Mouse (Mus musculus) gastrocnemius, adult 8-10 months (tissue): ENCODE results near the gene Lgi2. TPM values are rescaled to one million over a fixed set of nuclear protein-coding genes. Genes with fewer than 3 reads are reported as not detected.

Source experiments
- DNase-seq, 2 experiments: peaks; one replicate each; pipeline ENCODE4 v3.0.0; 2022; ENCODE audit warnings: low spot score in 2 of 2
- total RNA-seq, 4 experiments: library from RNA; stranded (reverse); gene quantifications; 2 replicates each; pipeline ENCODE4 v1.2.4; 2022

The Lgi2 gene
- total RNA-seq, result 1 to 10 TPM in 3 of 4 experiments, under 1 TPM in 1; 0.80 to 1.5 (median 1.1) TPM

DNA sequence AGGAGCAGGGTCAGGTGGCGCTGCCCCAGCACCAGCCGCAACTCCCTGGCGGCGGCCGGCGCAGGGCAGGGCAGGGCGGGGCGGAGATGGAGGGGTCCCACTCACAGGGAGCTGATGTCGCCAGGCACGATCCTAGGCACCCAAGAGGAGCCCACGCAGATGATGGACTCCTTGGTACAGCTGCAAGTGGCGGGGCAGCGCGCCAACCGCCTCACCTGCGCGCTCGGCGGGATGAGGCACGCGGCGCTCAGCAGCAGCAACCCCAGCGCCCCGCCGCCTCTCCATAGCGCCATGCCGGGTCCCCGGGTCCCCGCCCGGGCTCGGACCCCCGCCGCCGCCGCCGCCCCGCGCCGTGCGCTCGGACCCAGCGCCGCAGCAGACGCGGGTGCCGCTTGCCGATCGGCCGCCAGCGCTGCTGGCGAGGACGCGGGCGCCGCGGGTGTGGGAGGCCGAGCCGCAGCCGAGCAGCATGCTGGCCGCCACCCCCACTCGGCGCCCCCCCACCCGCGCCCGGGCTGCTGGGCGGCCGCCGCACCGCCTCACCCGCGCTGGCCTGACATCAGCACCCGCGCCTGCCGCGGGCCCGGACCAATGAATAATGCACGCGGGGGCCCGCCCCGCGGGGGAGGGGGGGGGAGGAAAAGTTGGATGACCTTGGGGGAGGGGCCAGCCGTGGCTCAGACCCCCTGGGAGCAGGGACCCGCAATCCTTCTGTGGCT, at the start of gene Lgi2:
Gene Lgi2, minus strand, starts transcription at position 650 of the 719 bp plus-strand sequence.
- DNase-seq, result peak in 1 of 2 experiments; percentile 17

DNA sequence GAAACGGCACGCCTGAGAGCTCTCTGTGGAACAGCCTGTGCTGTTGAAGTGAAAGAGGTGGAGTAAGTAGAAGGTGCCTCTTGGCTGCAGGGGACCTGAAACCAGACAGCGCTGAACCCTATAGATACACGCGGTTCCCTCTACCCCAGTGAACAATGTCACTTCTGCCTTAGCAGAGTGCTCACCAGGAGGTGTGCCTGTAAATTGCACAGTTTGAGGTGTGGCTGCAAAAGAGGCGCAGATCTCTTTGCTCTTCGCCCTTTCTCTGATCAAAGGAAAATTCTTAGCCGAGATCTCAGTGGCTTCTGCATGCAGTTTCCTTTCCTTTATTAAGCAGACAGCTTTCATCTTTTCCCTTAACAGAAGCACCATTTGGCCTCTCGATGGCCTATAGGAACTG, 49.2 kb upstream of the Lgi2 start:
- DNase-seq, result no peak

DNA sequence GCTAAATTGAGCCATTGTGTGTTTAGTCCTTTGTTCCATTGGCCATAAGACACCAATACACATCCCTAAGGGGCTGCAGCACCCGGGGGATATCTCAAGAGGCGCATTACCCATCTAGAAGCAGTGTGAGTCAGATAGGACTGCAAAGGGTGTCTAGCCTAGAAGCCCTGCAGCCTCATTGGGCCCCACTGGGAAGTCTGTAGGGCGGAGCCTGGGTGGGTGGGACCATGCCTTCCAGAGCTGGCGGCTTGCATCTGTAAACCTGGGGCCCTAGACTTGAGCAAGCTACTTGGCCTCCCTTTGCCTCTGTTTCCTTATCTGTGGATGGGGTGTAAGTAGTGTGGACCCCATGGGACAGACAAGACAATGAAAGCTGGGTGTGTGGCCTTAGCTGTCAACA, 48.4 kb upstream of the Lgi2 start:
- DNase-seq, result peak in 1 of 2 experiments; percentile 35

DNA sequence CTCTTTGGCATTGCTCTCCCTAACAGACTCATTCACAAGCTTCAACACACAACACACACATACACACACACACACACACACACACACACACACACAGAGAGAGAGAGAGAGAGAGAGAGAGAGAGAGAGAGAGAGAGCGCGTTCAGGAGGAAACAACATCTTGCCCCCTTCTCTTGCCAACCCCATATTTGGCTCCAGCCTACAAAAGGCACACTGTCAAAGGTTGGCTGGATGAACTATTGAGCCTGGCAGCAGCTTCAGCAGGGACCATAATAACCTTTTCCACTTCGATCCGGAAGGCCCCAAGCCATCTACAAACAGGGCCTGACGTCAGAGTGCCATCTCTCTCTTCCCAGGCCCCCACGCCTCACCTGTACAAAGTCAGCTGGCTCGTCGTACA, 46.5 kb upstream of the Lgi2 start:
- DNase-seq, result no peak

DNA sequence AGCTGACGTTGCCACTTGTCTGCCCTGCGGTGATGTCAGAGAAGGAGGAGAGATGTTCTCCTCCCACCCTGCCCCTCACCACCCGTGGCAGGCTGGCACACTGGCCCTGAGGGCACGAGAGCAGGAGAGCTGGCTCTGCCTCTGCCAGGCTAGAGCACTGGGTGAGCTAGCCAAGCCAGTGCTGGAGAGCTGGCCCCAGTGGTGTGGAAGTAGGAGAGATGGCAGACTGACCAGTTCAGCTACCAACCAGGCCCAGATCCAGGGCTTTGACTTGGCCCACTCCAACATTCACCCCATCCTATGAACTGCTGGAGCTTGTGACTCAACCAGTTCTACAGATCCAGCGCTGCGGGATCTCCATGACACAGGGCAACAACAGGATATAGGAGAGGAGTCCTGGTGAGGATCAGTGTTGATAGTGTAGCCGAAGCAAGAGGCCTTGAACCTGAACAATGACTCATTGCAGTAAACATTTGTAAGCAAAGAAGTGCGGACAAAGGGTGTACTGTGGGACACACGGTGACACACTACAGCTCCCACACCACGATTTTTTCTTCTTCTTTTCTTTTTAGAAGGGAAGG, 45.1 kb upstream of the Lgi2 start:
- no peak for DNase-seq

DNA sequence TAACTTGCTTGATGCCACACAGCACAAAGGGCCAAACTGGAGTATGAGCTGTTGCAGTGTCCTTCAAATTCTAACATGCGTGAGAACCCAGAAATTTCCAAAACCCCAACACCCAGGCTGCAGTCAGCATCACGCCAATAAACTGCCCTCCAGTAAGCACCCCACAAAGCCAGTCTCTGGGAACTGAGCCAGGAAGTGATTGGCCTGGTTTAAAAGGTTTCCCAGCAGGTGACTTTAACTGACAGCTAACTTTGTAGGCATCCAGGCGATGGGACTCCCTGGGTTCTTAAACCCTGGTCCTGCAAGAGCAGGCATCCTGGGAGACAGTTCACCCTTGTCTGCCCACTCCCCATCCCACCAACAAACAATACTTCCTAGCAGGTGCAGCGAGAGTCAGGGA, 44.0 kb upstream of the Lgi2 start:
- no peak for DNase-seq

DNA sequence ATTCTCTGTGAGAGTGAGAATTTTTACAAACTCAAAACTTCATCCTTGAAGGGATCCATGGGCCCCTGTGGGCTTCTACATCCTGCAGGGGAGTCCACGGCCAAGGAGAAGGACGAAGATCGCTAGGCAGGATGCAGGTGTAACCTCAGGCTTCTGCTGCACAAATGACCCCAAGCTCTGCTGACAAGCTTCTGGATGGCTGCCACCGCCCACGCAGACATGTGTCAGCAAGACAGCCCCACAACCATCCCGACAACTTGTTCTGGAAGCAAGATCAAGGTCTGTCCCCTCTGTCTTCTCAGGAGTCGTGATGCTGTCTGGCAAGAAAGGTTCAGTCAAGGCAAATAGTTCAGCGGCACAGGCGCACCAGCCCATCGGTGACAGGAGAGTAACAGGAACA, 43.4 kb upstream of the Lgi2 start:
- DNase-seq, result no peak

DNA sequence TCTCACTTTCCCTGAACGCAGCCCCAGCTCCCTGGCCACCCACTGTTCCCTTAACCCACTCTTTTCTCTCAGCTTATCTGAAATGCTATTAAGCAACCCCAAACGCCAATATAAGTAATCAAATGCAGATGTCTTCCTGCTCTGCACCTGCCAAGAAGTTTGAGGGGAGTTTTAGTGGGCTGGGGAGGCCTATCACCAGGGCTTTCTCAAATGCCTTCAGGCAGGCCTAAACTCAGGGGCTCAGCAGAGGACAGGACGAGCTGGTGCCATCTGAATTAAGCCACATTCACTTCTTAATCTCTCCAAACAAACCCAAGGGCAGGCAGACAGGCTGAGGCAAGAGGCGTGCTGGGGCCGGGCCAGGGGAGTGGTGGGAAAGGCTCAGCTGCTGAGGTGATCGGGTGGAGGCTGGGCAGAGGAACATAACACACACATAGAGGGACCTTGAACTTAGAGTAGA, 38.4 kb upstream of the Lgi2 start:
- no peak for DNase-seq

DNA sequence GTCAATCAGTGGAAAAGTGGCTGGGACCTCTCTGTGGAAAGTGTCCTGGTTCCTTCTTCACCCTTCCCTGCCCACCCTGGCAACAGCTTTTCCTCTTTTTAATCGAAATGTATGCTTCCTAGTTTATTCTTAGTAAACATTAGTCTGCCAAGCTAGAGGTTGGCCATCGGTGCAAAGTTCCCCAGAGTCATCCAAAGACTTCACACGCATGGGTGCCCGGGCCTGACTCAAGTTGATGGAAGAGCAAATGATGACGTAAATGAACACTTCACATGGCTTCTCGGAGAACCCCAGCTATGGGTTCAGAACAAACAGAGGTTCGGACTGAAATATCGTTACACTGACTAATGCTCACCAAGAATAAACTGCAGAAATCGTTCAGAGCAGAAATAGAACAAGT, 24.4 kb upstream of the Lgi2 start:
- no peak for DNase-seq

DNA sequence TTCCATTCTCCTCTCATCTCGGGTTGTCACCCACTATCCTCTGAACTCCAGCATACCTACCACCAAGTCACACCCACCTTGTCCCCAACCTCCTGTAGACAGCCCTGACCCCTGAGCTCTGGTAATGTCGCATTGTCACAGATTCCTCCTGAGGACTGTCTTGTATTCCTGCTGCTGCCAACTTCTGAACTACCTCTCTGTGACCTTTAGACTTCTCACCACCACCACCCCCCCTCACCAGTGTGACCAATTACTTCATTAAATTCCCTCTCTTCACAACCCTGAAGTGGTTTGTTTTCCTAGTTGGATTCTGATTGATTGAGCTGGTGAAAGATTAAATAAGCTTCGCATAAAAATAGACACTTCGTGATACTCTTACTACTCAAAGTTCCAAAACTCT, 22.4 kb upstream of the Lgi2 start:
- no peak for DNase-seq

DNA sequence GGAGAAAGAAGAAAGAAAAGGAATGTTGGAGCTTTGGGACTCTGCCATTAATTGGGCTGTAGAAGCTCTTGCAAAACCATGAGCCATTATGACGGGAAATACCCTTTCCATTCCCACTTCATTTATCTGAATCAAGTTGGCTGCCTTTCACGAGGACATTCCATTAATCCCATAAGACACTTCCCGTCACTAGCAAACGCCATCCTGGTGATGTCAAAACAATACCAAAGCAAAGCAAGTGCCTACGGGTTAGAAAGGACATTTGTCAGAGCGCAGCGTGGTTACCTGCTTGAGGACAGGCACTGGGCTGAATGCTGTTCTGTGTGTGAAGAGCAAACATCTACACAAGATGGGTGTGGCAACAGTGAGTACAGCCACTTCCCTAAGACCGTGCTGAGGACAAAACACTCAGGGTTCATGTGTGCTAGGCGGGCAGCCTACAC, 21.1 kb upstream of the Lgi2 start:
- DNase-seq, result no peak

DNA sequence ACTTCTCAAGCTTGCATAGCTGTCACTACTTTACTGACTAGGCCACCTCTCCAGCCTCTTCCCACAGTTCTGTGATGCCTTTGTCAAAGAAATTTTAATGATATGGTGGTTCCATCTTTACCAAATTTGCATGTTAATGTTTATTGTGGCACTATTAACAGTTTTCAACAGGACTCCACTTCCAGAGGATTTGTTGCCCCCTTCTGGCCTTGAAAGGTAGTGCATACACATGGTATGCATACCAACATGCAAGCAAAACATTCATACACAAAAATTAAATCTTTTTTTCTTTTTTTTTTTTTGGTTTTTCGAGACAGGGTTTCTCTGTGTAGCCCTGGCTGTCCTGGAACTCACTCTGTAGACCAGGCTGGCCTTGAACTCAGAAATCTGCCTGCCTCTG, 6.3 kb upstream of the Lgi2 start:
- DNase-seq, result no peak

DNA sequence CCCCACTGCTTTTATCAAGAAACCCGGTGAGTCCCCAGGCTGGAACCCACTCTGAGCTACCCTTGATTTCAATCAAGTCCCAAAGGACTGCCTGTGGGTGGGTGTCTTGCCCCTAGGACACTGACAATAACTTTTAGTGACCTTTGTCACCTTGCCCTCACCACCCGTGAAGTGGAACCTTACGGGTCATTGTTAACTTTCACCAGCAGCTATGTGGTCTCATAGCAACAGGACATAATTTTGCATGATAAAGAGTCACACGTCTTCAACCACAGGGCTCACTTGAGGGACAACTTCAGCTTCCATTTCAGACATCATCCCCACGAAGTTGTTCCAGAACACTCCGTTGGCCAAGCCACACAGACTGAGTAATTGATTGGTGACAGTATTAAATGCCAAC, 4.5 kb upstream of the Lgi2 start:
- no peak for DNase-seq

DNA sequence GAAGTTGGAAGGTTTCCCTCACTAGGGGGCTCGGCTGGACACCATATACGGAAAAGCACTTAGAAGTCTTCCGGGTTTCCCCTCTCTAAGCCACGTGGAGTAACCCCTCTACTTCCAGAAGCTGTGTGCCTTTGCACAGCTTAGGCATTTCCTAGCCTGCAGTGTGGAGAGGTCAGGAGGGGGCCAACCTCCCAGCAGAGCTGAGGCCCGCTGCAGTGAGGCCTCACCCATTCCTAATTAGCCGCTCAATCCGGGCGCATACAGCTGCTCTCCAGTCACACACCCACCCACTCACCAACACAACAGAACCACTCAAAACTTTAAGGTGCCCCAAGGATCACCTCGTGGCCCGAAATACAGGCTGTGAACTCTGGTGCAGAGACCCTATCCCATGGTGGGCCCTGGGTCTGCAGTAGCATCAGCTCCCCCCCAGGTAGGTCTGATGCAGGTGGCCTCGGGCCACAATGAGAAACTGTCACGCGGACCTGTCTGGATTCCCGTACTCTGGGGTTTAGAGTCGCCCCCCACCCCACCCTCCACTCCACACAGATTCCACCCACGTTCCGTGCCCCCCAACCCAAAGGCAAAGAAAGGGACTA, 949 bp downstream of the Lgi2 start:
- DNase-seq, result no peak

DNA sequence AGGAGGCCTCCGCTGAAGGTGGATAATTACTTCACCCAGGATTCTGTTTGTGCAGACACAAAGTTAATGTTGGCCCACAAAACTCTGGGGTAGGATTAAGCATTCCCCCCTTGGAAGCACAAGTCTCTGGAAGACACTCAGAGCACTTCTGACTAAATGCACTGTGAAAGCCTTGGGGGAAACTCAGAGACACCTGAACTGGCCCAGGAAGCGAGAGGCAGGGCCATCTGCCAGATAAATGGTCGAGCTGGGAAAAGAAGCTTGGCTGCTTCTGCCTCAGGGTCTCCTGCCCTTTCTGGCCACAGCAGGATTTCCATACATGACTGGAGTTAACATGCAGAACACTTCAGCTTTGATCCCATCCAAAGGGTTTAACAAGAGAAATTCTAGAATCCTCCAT, 1.9 kb downstream of the Lgi2 start:
- no peak for DNase-seq

DNA sequence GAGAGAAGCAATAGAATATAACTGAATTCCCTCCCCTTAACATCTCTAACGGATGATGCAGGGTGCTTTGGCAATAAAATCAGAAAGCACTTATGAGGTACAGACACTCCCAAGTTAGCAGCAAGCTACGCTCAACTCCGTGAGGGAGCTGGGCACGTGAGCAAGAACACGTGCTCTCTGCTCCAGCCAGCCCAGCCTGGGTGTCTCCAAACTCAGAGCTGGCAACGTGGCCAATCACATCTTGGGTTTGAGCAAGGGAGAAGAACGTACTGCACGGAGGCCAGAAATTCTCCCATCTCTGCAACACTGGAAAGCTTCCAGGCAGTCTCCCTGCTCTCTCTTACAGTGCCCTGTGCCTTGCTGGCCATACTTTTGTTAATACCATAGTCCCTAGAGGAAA, 6.0 kb downstream of the Lgi2 start:
- DNase-seq, result peak; percentile 33 to 47

DNA sequence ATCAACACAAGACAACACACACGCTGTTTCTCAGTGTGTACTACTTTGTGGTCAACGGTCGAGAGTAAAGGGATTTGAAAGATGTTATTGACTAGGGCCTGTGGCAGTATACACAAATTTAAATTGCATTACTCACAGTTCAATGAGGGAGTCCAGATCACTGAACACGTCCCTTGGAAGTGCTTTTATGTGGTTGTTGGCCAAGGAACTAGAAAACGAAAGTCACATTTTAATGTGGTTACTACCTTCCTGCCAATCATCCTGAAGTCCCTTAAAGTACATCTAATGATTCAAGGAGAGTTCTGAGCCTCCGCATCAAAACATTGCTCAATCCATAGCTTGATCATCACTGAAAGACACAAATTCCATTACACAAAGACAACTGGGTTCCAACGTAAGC, 10.7 kb downstream of the Lgi2 start:
- DNase-seq, result no peak

DNA sequence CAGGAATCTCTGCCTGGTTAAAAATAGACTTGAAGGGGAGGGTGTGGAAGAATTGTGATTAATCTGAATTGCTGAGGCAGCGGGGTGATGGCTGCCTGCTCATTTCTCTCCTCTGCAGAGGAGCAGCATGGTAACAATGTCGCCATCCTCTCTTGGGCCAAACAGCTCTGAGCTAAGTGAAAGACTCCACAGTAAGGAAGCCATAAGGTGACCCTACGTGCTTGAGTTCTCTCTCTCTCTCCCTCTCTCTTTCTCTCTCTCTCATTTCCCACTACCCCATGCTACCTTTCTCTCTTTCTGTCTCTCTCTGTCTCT, 15.0 kb downstream of the Lgi2 start:
- DNase-seq, result no peak

DNA sequence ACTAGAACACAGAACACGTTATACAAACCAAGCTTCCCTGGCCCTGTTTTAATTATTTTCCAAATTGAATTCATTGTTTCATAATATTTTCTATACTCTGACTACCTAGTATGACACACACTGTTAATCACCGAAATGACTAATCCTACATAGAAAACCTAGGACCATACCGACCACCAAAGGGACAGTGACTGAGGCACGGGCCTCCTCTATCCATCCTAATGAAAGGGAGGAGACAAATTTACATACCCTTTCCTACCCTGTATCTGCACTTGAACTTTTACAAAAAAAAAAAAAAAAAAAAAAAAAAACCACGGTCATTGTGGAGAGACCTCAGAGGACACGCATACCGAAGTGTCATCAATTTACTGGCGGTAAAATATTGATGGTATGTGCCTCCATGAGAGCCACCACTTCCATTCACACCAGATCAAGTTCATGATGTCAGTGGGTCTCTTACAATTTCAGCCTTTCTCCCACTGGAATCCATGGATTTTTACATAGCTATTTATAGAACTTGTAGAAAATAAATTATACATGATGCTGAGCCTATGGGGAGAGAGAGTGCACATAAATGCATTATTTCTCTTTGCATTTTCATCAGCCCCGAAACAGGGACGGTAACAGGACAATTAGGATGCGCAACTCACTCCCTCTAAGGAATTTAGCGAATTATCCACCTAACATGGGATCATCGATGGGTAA, 15.5 kb downstream of the Lgi2 start:
- no peak for DNase-seq

DNA sequence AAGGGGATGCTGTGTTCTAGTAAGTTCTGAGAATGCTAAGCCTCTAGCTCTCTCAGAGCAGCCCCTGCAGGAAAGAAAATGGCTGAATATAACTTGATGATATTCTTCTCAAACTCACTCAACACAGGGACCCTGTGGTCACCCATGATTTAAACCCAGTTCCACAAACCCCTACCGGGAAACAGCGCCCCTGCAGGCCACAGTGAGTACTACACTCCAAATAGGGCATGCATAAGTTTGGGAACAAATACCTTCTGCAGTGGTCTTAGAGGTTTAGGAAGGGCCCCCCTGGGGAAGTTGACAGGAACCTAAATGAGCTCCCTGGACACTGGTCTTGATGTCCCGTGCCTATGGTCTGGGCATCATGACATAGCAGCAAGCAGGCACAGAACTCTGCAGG, 19.3 kb downstream of the Lgi2 start:
- no peak for DNase-seq

DNA sequence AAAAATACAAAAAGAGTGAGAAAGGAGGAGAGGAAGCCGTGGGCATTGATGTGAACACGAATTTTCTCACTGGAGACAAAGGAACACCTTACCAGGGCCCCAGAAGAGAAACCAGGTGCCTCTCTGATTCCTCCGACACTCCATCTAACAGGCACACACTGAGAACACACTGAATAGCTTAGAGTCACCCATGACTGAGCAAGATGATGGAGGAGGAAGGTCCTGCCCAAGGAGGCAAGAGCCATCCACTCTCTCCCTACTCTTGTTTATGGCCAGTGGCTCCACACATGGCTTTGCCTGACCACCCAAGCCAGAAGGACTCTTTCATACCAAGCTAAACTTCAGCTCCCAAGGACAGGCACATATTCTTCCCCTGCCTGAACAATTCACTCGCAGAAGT, 22.5 kb downstream of the Lgi2 start:
- no peak for DNase-seq

DNA sequence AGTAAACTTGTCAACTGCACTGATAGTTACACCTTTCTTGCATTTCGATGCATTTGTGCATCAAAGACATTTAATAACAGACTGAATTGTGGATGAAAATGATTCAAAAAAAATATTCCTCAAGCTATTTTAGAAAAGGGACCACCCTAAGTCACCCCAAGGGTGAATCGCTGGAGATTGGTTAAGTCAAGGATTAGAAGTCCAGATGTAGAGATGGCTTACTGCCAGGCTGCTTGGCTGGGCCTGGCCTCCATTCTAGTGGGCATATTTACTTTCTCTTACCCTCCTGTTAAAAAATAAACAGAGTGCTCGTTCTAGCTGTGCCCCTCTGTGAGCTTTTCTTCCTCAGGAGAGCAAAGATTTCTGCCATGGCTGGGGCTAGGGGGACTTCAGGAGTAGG, 26.1 kb downstream of the Lgi2 start:
- no peak for DNase-seq
